Mouse (Mus musculus) hindbrain, postnatal 0 days (tissue): ENCODE measurements around the gene March4. TPM values are rescaled to one million over a fixed set of nuclear protein-coding genes. Genes with fewer than 3 reads are reported as not detected.

Experiments
- ATAC-seq: fragments of 200-750 bp; cut with Nextera tagmentation; 2 replicates; pipeline ENCODE4 v1.8.0; 2017; ENCODE audit warnings: mild to moderate bottlenecking, moderate TSS enrichment, moderate library complexity
- DNase-seq: peaks from one replicate; pipeline ENCODE4 v3.0.0-alpha.2; 2015; ENCODE audit warnings: low spot score
- H3K27ac ChIP-seq: fragments of 300-500 bp; sonication (generic); 2 replicates; pipeline ENCODE4 v1.5.1; 2014; ENCODE audit warnings: mild to moderate bottlenecking
- H3K27me3 ChIP-seq: fragments of 300-500 bp; sonication (generic); 2 replicates; pipeline ENCODE4 v1.6.1; 2014; ENCODE audit warnings: low read length, mixed read lengths; ENCODE audit not compliant: insufficient read depth
- H3K36me3 ChIP-seq: fragments of 300-500 bp; sonication (generic); 2 replicates; pipeline ENCODE4 v1.6.1; 2014; ENCODE audit warnings: low read length, mixed read lengths; ENCODE audit not compliant: insufficient read depth
- H3K4me1 ChIP-seq: fragments of 300-500 bp; sonication (generic); 2 replicates; pipeline ENCODE4 v1.6.1; 2014; ENCODE audit warnings: antibody characterized with exemption, low read length, mixed read lengths; ENCODE audit not compliant: insufficient read depth
- H3K4me2 ChIP-seq: fragments of 300-500 bp; sonication (generic); 2 replicates; pipeline ENCODE4 v1.6.1; 2014; ENCODE audit warnings: low read depth, mild to moderate bottlenecking, low read length, moderate library complexity, mixed read lengths
- H3K4me3 ChIP-seq: fragments of 300-500 bp; sonication (generic); 2 replicates; pipeline ENCODE4 v1.5.1; 2014; ENCODE audit warnings: low read length
- H3K9ac ChIP-seq: fragments of 300-500 bp; sonication (generic); replicated peaks from 2 replicates; pipeline ENCODE4 v1.6.1; 2014; ENCODE audit warnings: mild to moderate bottlenecking, low read length, moderate library complexity, mixed read lengths
- H3K9me3 ChIP-seq: fragments of 300-500 bp; sonication (generic); 2 replicates; pipeline ENCODE4 v1.6.1; 2016; ENCODE audit warnings: low read length, mixed read lengths
- CTCF ChIP-seq: IDR thresholded peaks from 2 replicates; pipeline ENCODE4 v1.5.1; 2016; ENCODE audit warnings: antibody characterized with exemption, control low read depth, low read depth
- WGBS: fragments of 180-500 bp; shearing (Covaris S2); extraction: QIAGEN DNeasy Blood & Tissue Kit; methylation state at CpG from one replicate; pipeline ENCODE4 v1.1.7; 2014; 5-methylcytosine and 5-hydroxymethylcytosine counted together
- polyA plus RNA-seq: library from polyadenylated mRNA; unstranded; fragments of >200 nt; fragmentation: Nextera tagmentation; extraction: Ambion mirVana; gene quantifications from 2 replicates; pipeline ENCODE4 v1.2.1, GENCODE M21; 2015
- total RNA-seq: library from RNA; depleted of rRNA; stranded (reverse); fragments of >200 nt; gene quantifications from 2 replicates; pipeline ENCODE4 v1.2.3, GENCODE M21; 2014

The March4 gene
- total and polyA plus RNA-seq, 2 experiments from 2014 or later = 7.5 to 34.6 TPM

DNA sequence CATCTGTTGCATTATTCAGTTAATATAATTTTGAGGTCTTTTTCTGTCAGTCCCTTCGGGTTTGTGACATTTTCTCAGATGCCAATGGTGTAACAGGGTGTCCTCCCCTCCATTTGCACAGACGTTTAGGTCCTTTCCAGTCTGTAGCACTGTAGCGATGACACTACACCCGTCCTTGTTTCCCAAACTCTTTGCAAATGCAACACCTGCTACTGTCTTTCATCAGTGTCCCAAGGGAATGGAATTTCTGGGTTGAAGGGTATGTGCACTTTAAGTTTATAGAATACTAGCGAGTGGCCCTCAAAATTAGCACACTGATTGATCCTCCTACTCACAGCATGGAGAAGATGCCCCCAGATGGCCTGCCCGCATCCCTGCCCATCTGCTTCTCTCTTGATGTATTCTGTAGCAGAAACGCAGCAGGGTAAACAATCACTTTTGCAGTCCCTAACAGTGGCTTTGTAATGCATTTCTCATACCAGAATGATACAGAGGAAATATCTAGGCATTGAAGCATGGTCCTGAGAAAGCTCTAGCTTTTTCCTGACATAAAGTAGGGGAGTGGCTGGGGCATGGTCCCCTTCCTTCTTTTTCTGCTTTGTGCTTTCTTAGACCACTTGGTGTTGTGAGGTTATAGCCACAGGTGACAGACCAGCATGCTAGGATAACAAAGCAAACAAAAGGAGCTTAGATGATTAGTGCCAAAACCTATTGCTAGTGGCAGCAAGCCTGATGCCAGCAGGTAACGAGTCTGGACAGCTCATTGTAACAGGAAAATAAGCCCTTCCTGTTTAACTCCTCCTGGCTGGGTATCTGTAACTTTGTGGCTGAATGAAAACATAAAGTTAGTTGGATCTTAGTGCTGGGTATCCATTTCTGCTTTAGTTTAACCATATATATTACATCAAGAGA lies 117.7 kb downstream of the March4 start:
- Histone ChIP-seq H3K36me3 (no peaks in the 10 kb centered on the region), H3K9me3 (no peaks in the 10 kb centered on the region), H3K4me1 (peaks cover 17% of the 10 kb centered on the region), H3K9ac (no peak overlapping the region), H3K4me2 (no peak overlapping the region), H3K27ac (peak overlapping the region; percentile 41; the same call in 1 of the 2 replicates), H3K27me3 (no peaks in the 10 kb centered on the region), H3K4me3 (no peak overlapping the region)
- TF ChIP-seq CTCF = no peak
- peak; percentile 65 for ATAC-seq
- DNase-seq = peak; percentile 37
- 43% methylated on average over 8 of the region's 8 CpGs for WGBS

GRCm38 (mm10) chr1:72414561-72415253 lies 122.0 kb downstream of the March4 start:
- WGBS = 33% methylated on average over 8 of the region's 8 CpGs

DNA sequence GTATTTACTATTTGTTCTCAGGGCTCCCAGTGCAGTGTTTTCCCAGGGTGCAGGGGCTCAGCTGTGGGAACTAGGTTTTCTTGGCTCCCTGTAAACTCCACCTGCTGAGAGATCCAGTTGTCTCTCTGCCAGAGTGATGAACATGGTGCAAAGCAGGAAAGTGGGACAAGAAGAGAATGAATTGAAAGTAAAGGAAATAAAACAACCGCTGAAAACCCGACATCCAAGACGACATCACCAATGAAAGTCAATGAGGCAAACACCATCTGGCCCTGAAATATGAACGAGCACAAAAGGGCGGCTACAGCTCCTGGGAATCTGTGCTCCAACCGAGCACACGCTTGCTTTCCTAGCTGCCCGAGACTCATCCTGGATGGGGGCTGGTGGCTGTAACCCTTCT lies 122.6 kb downstream of the March4 start:
- no peaks in the 10 kb centered on the region for H3K9me3 ChIP-seq
- no peak overlapping the region for H3K4me3 ChIP-seq
- peaks cover 18% of the 10 kb centered on the region for H3K4me1 ChIP-seq
- peak overlapping the region; percentile 60; the same call in 1 of the 2 replicates for H3K27ac ChIP-seq
- H3K36me3 ChIP-seq = no peaks in the 10 kb centered on the region
- no peak for TF ChIP-seq CTCF
- DNase-seq (peak; percentile 52), ATAC-seq (no peak)
- no peaks in the 10 kb centered on the region for H3K27me3 ChIP-seq
- 15% methylated on average over 8 of the region's 8 CpGs for WGBS
- H3K4me2 ChIP-seq = no peak overlapping the region
- no peak overlapping the region for H3K9ac ChIP-seq

More at GRCm38 (mm10) chr1:72414561-72415253, 122.0 kb downstream of the March4 start:
- Histone ChIP-seq H3K4me3 (no peak overlapping the region), H3K27ac (peak overlapping the region; percentile 60), H3K9me3 (no peaks in the 10 kb centered on the region), H3K4me2 (no peak overlapping the region), H3K4me1 (peaks cover 19% of the 10 kb centered on the region), H3K27me3 (no peaks in the 10 kb centered on the region), H3K36me3 (no peaks in the 10 kb centered on the region), H3K9ac (no peak overlapping the region)
- no peak for TF ChIP-seq CTCF
- DNase-seq = no peak
- ATAC-seq = no peak

DNA sequence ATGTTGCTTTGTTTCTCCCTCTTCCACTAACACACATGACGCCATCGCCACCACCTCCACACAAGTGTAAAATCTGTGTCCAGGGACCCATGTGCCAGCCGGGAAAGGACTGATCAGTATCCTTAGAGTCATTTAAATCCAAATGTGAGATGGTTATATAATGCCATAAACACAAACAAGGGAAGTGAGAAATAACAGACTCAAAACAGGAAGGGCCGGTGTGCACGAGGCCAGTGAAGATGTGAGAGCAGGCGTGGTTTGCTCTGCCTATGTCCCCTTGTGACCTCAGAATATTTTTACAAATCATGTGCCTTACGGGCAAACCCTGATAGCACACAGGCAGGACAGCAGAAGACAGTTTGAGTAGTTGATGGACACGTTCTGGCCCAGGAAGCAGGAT lies 123.5 kb downstream of the March4 start:
- no peak for DNase-seq
- Histone ChIP-seq H3K27me3 (no peaks in the 10 kb centered on the region), H3K9me3 (no peaks in the 10 kb centered on the region), H3K4me2 (no peak overlapping the region), H3K36me3 (no peaks in the 10 kb centered on the region), H3K4me1 (peaks cover 13% of the 10 kb centered on the region), H3K27ac (no peak overlapping the region), H3K9ac (no peak overlapping the region), H3K4me3 (no peak overlapping the region)
- WGBS = 85% methylated on average over 8 of the region's 8 CpGs
- TF ChIP-seq CTCF = no peak
- ATAC-seq = no peak

GRCm38 (mm10) chr1:72411108-72411507 lies 125.6 kb downstream of the March4 start:
- DNase-seq = no peak
- Histone ChIP-seq H3K9ac (no peak overlapping the region), H3K36me3 (no peaks in the 10 kb centered on the region), H3K27me3 (no peaks in the 10 kb centered on the region), H3K27ac (no peak overlapping the region), H3K4me2 (no peak overlapping the region), H3K4me3 (no peak overlapping the region), H3K4me1 (peaks cover 13% of the 10 kb centered on the region), H3K9me3 (no peaks in the 10 kb centered on the region)
- no peak for TF ChIP-seq CTCF
- no peak for ATAC-seq
- WGBS = 87% methylated on average over 8 of the region's 8 CpGs

- no peaks in the 10 kb centered on the region for H3K9me3 ChIP-seq
- TF ChIP-seq CTCF = no peak
- no peak overlapping the region for H3K4me3 ChIP-seq
- H3K9ac ChIP-seq = no peak overlapping the region
- H3K4me2 ChIP-seq = no peak overlapping the region
- DNase-seq (peak; percentile 35), ATAC-seq (no peak)
- WGBS = 68% methylated on average over 5 of the region's 5 CpGs
- H3K4me1 ChIP-seq = peaks cover 11% of the 10 kb centered on the region
- H3K27ac ChIP-seq = no peak overlapping the region
- H3K27me3 ChIP-seq = no peaks in the 10 kb centered on the region
- no peaks in the 10 kb centered on the region for H3K36me3 ChIP-seq
Measured at GRCm38 (mm10) chr1:72409936-72410335, 126.8 kb downstream of the March4 start.
